Mouse (Mus musculus) heart, postnatal 14 days (tissue): ENCODE data around the gene Gm42417. TPM values are rescaled to one million over a fixed set of nuclear protein-coding genes. Genes with fewer than 3 reads are reported as not detected.

Experiments used
- DNase-seq, 2 experiments: peaks; one replicate each; pipeline ENCODE4 v3.0.0; 2021 to 2022
- intact Hi-C: fragments of 180-260 bp; cut with DNase I; formaldehyde crosslinking; loops from one replicate; pipeline ENCODE4 v1.15.1; 2025
- total RNA-seq, 2 experiments: library from RNA; stranded (reverse); gene quantifications; 2 replicates each; pipeline ENCODE4 v1.2.3; 2021

Gene Gm42417
- total RNA-seq, 2 experiments from 2014 or later = 52.6 to 94.6 TPM

DNA sequence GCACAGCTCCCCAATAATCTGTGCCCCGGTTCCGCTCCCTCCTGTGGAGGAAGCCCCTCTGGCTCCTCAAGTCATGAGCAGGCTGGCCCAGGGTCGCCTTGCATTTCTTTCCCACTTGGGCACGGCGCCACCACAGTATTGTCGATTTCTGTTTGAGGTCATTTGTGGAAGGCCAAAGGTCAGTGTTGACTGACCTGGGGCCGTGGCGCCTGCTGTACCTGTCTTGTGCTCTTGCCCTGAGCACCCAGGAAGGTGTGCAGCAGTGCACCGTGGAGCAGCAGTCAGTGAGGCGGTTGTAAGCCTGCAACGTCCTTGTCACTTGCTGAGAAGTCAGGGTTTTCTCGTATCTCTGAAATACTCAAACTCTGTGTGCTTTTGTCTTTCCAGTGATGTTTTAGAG lies 13.5 kb downstream of the Gm42417 start:
- no peak for DNase-seq
- intact Hi-C loops = no loop called here

DNA sequence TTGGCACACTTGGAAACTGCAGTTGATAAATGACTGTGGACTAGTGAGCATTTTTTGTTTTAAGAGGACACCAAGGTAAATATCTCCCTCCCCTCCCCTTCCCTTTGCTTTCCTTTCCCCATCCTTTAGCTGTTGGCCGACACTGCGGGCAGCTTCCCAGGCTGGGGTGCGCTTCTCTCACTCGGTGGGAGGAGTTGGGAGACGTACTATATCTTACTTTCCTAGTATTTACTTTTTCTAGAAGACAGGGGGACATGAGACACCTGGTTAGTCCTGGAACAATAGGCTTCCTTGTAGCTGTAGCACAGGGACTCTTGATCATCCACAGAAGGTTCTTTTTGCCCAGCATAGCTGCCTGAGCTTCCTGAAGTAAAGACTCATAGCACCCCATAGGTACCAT lies 15.2 kb downstream of the Gm42417 start:
- intact Hi-C loops = no loop called here
- DNase-seq = no peak

DNA sequence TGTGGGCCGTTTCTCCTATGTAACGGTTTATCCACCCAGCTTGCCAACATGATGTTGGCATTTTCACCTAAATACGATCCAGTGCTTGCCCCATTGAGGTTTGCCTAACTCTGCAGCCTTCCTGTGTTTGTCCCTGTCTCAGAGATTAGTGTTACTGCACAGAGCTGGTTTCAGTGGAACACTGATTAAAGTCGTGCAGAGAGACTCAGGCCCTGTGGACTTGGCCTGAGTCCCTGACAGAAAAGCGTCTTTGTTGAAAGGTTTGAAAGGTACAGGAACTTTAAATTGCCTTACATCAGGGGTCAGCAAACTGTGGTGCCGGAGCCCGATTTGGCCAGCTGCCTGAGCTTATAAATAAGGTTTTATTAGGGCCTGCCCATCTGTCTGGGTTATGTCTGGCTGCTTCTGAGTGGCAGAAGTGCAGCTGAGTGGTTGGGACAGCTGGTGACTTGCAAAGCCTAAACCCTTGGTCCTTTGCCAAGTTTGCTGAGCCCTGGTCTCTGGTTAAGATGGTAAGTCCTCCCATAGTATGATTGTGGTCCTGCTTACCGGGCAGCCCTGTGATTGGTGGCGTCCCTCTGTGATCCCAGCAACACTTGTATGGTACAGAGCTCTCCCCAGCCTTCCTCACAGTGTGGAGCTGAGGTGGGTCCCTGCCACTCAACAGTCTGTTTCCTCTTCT lies 15.8 kb downstream of the Gm42417 start:
- no peak for DNase-seq
- intact Hi-C loops = no loop called here

GRCm38 (mm10) chr1:36522210-36522609 lies 17.0 kb downstream of the Gm42417 start:
- intact Hi-C loops = no loop called here
- DNase-seq = no peak

GRCm38 (mm10) chr1:36519626-36520025 lies 19.6 kb downstream of the Gm42417 start:
- DNase-seq = no peak
- intact Hi-C loops = no loop called here

DNA sequence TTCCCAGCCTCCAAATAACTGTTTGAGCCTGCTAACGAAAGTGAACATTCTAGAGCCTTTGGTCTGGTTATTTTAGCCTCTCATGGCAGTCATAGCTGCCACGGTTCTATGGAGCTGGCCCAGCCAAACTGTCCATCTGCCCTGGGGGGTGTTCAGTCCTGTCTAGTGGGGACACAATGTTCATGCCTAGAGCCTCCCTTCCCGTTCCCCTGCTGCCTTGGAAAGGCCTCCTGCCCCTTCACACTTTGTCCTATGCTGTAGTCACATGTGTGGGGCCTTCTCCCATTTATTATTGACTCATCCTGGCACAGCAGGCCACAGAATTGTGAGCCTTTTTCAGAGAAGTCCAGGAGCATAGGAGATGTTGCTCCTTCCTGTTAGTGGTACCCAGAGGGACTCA lies 21.0 kb downstream of the Gm42417 start:
- intact Hi-C loops = no loop called here
- DNase-seq = no peak

DNA sequence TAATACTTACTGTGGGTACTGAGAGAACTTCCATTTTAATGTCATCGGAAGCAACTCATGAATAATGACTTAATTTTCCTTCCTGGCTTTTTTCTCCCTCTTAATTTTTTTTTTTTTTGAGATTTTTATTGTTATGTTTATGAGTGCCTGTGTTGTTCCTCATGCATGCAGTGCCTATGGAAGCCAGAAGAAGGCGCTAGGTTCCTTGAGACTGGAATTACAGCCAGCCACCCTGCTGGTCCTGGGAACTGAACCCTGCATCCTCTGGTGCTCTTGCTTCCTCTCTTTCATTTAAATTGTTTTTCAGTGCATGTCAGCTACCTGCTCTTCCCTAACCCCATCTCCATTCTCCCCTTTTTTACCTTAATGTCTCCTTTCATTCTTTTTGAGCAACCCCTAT lies 25.5 kb downstream of the Gm42417 start:
- intact Hi-C loops = no loop called here
- DNase-seq = no peak

GRCm38 (mm10) chr1:36513310-36513709 lies 25.9 kb downstream of the Gm42417 start:
- DNase-seq = no peak

GRCm38 (mm10) chr1:36512966-36513280 lies 26.3 kb downstream of the Gm42417 start:
- DNase-seq = no peak
- intact Hi-C loops = no loop called here

More at GRCm38 (mm10) chr1:36513310-36513709, 25.9 kb downstream of the Gm42417 start:
- intact Hi-C loops = no loop called here

- DNase-seq = peak; percentile 57 to 65
- intact Hi-C loops = no loop called here
Observed at GRCm38 (mm10) chr1:36512089-36512965, 26.9 kb downstream of the Gm42417 start.

DNA sequence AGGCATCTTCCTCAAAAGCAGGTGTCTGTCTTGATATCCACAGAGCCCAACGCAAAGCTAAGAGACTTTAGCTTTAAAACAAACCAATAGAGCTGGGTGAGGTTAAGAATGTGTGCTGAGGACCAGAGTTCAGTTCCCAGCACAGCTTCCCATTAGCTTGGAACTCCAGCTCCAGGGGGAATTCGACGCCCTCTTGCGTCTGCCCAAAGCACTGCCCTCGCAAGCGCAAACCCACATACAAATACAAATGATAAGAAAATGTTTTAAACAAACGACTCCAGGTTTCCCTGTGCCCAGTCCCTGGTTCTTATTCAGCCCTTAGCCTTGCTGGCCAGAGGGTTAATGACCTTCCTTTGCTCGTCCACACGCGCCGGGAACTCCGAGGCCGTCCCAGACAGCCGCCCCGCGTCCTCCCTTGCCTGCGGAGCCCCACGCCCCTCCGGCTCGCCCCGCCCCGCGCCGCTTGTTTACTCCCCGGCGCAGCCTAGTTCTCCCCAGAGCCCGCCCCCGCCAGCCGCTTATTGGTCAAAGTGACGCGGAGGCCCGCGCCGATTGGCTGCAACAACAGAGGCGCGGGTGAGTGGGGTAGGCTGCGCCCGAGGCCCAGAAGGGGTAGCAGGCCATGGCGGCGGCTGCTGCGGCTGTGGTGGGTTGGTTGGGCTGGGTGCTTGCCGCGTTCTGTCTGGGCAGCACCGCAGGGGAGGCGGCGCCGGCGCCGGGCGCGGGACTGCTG lies 27.8 kb downstream of the Gm42417 start, which contains the start of gene Cnnm3:
Cnnm3 (plus strand) TSS at position 579 of the 733 bp plus-strand sequence.
- peak; percentile 100 for DNase-seq
- intact Hi-C loops = no loop called here

GRCm38 (mm10) chr1:36508238-36508637 lies 31.0 kb downstream of the Gm42417 start:
- DNase-seq = no peak
- intact Hi-C loops = no loop called here

DNA sequence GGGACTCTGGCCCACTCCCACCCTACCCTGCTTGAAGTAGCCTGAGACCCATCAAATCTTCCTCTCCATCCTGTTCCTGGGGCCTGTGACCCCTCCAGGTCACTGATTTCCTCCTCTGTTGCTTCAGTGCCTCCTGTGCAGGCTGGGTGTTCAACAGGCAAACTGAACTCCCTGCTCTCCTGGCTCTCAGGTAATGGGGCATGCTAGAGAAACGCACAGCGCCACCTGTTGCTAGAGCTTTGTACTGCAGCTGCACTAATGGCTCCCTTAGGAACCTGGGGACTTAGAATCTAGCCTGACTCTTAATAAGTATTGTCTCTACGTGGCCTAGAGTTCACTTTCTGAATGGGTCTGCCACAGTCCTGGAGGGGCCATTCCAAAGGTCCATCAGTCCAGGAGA lies 38.0 kb downstream of the Gm42417 start:
- intact Hi-C loops = loop anchor here (2.0 kb wide), 1 partner anchor 178 kb away; no protein-coding TSS in a partner anchor

DNA sequence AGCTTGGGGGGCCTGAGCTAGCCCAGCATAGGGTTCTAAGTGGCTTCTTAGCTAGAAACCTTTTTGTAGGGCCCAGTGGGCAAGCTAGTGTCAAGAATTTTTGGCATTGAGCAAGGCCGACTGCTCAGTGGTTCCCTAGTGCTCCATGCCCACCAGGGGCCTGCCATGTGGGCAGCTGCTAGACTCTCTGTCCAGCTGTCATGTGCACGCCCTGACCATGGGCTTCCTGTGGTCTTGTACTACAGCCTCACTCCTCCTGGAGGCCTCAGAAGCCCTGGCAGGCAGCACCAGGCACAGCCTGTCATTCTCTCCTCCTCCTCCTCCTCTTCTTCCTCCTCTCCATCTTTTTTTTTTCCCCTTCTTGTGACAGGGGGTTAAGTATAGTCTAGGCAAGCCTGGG lies 41.9 kb downstream of the Gm42417 start:
- intact Hi-C loops = no loop called here
- DNase-seq = no peak

More for the DNA sequence above, 38.0 kb downstream of the Gm42417 start:
- peak; percentile 76 to 86 for DNase-seq

DNA sequence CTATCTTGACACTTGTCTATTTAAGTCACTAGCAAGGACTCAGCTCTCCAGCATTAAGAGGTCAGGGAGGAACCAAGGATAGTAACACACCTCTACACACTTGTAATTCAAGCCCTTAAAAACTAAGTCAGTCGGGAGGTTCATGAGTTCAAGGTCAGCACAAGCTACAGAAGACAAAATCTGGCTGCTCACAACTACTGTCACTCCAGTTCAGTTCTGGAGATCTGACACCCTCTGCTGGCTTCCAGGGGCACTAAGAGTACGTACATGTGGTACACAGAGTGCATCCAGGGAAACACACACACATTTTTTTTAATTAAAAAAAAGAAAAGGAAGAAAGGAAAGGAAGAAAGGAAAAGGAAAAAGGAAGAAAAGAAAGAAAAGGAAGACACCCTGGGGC lies 42.5 kb downstream of the Gm42417 start:
- intact Hi-C loops = no loop called here
- DNase-seq = no peak

DNA sequence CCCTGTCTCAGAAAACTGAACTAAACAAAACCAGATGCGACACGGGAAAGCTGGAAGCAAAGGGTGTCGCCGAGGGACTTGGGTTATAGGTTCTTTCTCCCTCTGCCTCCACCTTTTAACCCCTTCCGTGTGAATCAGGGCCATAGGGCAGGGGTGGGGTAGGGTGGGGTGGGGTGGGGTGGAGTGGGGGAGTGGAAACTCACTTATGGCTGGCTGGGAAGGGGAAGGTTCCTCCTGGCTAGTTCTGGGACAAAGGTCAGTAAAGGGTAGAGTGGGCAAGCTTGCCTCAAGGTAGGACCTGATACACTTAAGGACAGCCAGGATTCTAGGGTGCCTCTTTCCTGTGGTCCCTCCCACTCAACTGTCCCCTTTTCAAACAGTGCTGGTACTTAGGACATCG lies 45.9 kb downstream of the Gm42417 start:
- intact Hi-C loops = loop anchor here (2.0 to 5.0 kb wide), 3 partner anchors 51 to 168 kb away; partner anchors contain the start of gene Kansl3
- DNase-seq = no peak

GRCm38 (mm10) chr1:36492416-36493139 lies 46.7 kb downstream of the Gm42417 start:
- intact Hi-C loops = loop anchor here (2.0 to 5.0 kb wide), 3 partner anchors 50 to 168 kb away; partner anchors contain the start of gene Kansl3
- peak; percentile 72 to 78 for DNase-seq

- intact Hi-C loops = loop anchor here (5.0 kb wide), 2 partner anchors 47 to 122 kb away; partner anchors contain the start of gene Kansl3
- no peak for DNase-seq
Observed at GRCm38 (mm10) chr1:36489661-36490060, 49.6 kb downstream of the Gm42417 start.

DNA sequence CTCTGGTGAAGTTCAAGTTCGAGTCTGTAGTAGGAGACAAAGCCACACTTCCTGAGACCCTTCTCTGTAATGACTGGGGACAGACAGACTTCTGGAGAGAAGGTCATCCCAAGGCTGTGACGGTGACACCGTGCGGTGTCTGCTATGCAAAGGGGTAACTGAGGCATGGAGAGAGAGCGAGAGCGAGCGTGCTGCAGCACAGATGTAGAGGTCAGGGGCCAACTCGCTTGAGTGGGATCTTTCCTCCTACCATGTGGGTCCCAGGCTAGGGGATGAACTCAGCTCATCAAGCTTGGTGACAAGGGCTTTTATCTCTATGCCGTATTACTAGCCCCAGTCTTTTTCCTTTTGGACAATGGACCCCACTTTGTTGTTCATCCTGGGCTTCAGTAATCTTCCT lies 52.1 kb downstream of the Gm42417 start:
- intact Hi-C loops = no loop called here
- no peak for DNase-seq

- intact Hi-C loops = no loop called here
- DNase-seq = no peak
Observed at GRCm38 (mm10) chr1:36485080-36485479, 54.1 kb downstream of the Gm42417 start.
